Mouse (Mus musculus): ENCODE measurements around the gene Zbtb38. TPM values are rescaled to one million over a fixed set of nuclear protein-coding genes. Genes with fewer than 3 reads are reported as not detected.
A peak's percentile ranks its signal among the peaks of the same experiment; 100 is the strongest.
"Not testable (repeated sequence)": the region's sequence is repeated elsewhere in the genome, so short reads cannot be mapped to it uniquely, and the experiment has no call there.

The Zbtb38 gene
- polyA plus RNA-seq, 1 experiment = 19.0 TPM

- peak; percentile 45 to 75 for DNase-seq (ENCODE audit: extremely low spot score in 1 of 2, low spot score in 1 of 2)
Measured at GRCm38 (mm10) chr9:96649924-96650323, 102.7 kb downstream of the Zbtb38 start.

- DNase-seq (ENCODE audit: extremely low spot score in 1 of 2, low spot score in 1 of 2) = peak; percentile 60 to 76
Measured at GRCm38 (mm10) chr9:96649362-96649761, 103.3 kb downstream of the Zbtb38 start.

- DNase-seq (ENCODE audit: extremely low spot score in 1 of 2, low spot score in 1 of 2) = no peak
Measured at GRCm38 (mm10) chr9:96646668-96647295, 105.8 kb downstream of the Zbtb38 start.

GRCm38 (mm10) chr9:96644840-96645239 lies 107.8 kb downstream of the Zbtb38 start:
- DNase-seq (ENCODE audit: extremely low spot score in 1 of 2, low spot score in 1 of 2) = no peak

GRCm38 (mm10) chr9:96644002-96644401 lies 108.6 kb downstream of the Zbtb38 start:
- not testable (repeated sequence) for DNase-seq (ENCODE audit: extremely low spot score in 1 of 2, low spot score in 1 of 2)

- DNase-seq (ENCODE audit: extremely low spot score in 1 of 2, low spot score in 1 of 2) = peak in 1 of 2 experiments; percentile 34
Measured at GRCm38 (mm10) chr9:96639451-96639850, 113.2 kb downstream of the Zbtb38 start.

GRCm38 (mm10) chr9:96638508-96638907 lies 114.1 kb downstream of the Zbtb38 start:
- DNase-seq (ENCODE audit: extremely low spot score in 1 of 2, low spot score in 1 of 2) = no peak

- no peak for DNase-seq (ENCODE audit: extremely low spot score in 1 of 2, low spot score in 1 of 2)
Measured at GRCm38 (mm10) chr9:96637157-96637548, 115.5 kb downstream of the Zbtb38 start.

GRCm38 (mm10) chr9:96636423-96637156 lies 116.0 kb downstream of the Zbtb38 start:
- DNase-seq (ENCODE audit: extremely low spot score in 1 of 2, low spot score in 1 of 2) = no peak

- DNase-seq (ENCODE audit: extremely low spot score in 1 of 2, low spot score in 1 of 2) = no peak
Measured at GRCm38 (mm10) chr9:96635899-96636298, 116.7 kb downstream of the Zbtb38 start.

- no peak for DNase-seq (ENCODE audit: extremely low spot score in 1 of 2, low spot score in 1 of 2)
Measured at GRCm38 (mm10) chr9:96635176-96635575, 117.5 kb downstream of the Zbtb38 start.

- DNase-seq (ENCODE audit: extremely low spot score in 1 of 2, low spot score in 1 of 2) = no peak
Measured at GRCm38 (mm10) chr9:96633771-96634170, 118.9 kb downstream of the Zbtb38 start.

Other genes with a start within 250 kb of the Zbtb38 start
- gene Gm28729, start 227.6 kb downstream of the Zbtb38 start, polyA plus RNA-seq (2012; rRNA removed) = 0.06 and 0.11 TPM in 2 replicates
- gene Rasa2, start 121.2 kb downstream of the Zbtb38 start, polyA plus RNA-seq (2012; rRNA removed) = 26.8 and 28.6 TPM in 2 replicates
- 17.4 and 17.6 TPM in 2 replicates for gene Pxylp1, start 139.8 kb upstream of the Zbtb38 start, polyA plus RNA-seq (2012; rRNA removed)